Mouse (Mus musculus): Measurements from ENCODE around the gene Tmem129.

Tmem129 gene

GRCm38 (mm10) chr5:33688278-33689220 is 30.3 kb upstream of the Tmem129 start:
- in situ Hi-C loops (cut with MboI; ENCODE audit: low sequenced_read_pairs): loop anchor here (5.0 kb wide), 1 partner anchor 54 kb away; no protein-coding TSS in a partner anchor

GRCm38 (mm10) chr5:33687142-33687541 is 28.9 kb upstream of the Tmem129 start:
- in situ Hi-C loops (cut with MboI; ENCODE audit: low sequenced_read_pairs): loop anchor here (5.0 kb wide), 1 partner anchor 55 kb away; no protein-coding TSS in a partner anchor

- in situ Hi-C loops (cut with MboI; ENCODE audit: low sequenced_read_pairs): loop anchor here (5.0 kb wide), 1 partner anchor 57 kb away; no protein-coding TSS in a partner anchor
Observed at GRCm38 (mm10) chr5:33684932-33685331, 26.7 kb upstream of the Tmem129 start.

DNA sequence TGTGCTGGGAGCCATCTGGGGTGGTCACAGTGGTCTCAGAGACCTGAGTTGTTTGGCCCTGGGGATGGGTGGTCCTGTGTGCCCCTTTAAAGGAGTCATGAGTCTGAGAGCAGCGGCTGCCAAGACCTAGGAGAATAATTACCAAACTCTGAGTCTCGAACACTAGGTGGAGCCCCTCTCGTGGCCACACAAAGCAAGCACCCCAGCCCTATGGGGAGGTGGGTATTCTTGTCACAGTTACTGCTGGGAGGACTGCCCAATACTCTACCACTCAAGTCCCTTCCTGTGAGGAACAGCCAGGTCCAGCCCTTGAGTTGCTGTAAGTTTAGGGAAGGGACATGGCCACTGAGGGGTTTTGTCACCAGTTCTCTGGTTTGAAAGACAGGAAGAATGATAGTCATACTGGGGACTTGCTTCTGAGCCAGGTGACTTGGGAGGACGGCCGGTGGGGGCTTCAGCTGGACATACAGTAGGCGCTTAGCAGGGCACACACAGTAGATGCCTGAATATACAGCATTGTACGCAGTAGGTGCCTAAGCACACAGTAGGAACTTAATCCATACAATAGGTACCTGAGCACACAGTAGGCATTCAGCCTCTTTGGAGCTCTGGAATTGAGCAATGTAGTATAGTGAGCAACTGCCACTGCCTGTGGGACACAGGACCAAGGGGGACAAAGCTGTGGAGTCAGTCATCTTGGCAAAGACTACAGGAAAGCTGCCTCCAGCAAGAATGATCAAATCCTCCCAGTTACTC is 25.9 kb upstream of the Tmem129 start:
- in situ Hi-C loops (cut with MboI; ENCODE audit: low sequenced_read_pairs): no loop called here

DNA sequence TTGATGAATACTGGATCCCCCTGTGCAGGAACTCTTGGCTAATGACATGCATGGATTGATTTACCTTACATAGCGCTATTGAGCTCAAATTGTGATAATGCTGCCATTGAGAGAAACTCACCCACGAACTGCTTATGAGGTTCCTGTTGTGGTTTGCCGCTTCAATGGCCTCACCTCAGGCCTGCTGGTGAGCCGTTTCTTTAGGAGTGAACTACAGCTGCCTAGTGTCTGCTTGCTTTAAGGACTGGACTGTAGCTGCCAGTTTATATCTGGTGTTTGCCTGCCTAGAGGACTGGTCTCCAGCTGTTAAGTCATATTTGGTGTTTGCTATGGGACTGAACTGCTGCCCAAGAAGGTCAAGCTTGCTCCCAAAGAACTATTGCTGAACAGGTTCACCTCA is 24.7 kb upstream of the Tmem129 start:
- in situ Hi-C loops (cut with MboI; ENCODE audit: low sequenced_read_pairs): no loop called here

GRCm38 (mm10) chr5:33681611-33682388 is 23.6 kb upstream of the Tmem129 start:
- in situ Hi-C loops (cut with MboI; ENCODE audit: low sequenced_read_pairs): no loop called here

DNA sequence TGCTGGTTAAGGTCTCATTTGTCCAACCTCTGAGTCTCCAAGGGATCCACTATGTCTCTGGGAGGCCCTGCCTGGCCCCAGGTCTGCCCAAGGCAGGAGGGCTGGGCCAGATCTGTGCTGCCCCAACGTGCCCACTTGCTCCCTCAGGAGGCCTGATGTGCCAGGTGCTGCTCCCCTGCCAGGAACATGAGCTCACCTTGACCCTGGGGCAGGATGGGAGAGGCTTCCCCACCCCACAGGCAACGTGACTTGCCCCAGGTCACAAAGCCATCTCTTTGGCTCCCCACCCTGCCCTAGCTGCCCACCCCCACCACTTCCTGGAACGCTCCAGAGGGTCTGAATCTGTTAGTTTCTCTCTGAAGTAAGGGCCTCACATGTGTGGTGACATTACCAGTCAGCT is 22.8 kb upstream of the Tmem129 start:
- in situ Hi-C loops (cut with MboI; ENCODE audit: low sequenced_read_pairs): no loop called here

DNA sequence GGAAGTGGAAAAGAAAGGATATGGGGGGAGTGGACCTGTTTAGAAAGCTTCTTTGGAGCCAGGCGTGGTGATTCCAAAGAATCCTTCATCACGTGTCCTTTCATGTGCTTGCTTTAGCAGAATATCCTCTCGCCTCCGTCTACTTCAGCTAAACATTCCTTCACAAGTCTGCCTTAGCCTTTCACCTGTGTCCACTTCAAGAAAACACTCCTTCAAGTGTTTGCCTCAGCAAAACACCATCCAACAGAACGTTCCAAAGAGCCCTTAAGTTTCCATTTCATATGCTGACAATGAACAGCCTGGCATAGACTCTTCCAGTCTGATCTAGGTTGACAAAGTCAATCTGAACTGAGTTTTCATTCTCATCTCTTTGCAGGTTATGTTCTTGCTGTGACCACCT is 20.0 kb upstream of the Tmem129 start:
- in situ Hi-C loops (cut with MboI; ENCODE audit: low sequenced_read_pairs): no loop called here

DNA sequence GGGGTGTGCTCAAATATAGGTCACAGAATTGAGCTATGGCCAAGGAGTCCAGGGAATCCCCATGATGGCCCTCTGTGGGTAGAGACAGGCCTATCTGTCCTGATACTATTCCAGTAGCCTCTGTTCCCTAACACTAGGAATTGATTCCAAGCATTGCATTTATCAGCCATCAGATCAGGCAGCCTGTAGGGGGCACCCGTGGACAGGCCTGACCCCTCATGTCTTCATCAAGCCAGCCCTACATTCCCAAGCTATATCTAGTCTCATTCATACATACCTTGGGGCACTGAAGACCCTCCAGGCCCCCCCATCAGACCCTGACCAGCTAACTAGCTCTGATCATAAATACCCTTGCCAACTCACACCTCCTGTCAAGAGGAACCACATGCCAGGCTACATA is 17.7 kb upstream of the Tmem129 start:
- in situ Hi-C loops (cut with MboI; ENCODE audit: low sequenced_read_pairs): no loop called here

DNA sequence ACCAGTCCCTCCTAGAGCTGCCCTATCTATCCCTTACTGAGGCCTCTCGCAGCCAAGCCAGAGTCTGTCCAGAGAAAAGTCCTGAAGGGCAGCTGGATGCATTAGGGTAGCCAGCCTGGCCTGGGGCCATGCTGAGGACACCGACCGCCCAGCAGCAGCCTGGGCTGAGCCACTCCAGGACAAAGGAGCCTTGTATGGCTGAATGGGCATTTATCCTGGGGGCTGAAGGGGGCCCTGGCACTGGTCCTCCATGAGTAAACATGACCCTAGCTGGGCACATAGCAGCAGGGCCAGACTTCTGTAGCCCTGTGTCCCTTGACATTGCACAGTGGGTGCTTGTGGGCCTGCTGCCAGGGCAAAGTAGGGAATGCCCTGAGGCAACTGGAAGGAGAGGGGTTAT is 16.2 kb upstream of the Tmem129 start:
- in situ Hi-C loops (cut with MboI; ENCODE audit: low sequenced_read_pairs): no loop called here

GRCm38 (mm10) chr5:33671659-33672058 is 13.4 kb upstream of the Tmem129 start:
- in situ Hi-C loops (cut with MboI; ENCODE audit: low sequenced_read_pairs): no loop called here

DNA sequence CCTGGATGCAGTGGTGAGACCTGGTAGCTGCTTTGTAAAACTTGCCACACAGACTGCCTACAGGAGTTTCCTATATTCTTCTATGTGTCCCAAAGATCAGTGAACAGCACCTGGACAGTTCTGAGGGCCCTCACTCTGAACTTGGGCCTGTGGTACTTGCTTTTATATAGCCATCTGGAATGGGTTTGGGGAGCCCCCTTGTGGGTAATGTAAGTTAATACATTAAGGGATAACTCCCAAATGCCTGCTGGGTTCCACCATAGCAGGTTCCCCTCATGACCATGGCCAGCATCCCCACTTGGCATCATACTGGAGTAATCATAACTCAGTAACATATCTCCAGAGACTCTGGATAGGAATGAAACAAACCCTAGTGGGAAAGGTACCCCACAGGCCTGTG is 10.0 kb upstream of the Tmem129 start:
- in situ Hi-C loops (cut with MboI; ENCODE audit: low sequenced_read_pairs): no loop called here

DNA sequence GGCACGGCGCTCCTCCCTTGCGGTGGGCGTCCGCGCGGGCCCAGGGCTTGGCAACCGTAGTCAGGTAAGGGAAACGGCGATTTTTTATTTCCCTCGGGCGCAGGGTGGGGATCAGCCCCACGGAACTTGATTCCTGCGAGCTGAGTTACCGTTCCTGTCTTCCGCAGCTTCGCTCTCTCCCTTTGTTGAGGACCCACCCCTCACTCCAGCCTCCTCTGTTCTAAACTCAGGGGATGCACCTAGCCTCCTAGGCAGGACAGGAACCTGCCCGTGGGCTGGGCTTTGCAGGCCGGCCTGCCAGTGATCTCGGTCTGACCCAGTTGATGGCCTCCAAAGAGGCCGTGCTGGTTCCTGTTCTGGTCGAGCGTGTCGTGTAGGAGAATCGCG is 441 bp upstream of the Tmem129 start:
- in situ Hi-C loops (cut with MboI; ENCODE audit: low sequenced_read_pairs): no loop called here

DNA sequence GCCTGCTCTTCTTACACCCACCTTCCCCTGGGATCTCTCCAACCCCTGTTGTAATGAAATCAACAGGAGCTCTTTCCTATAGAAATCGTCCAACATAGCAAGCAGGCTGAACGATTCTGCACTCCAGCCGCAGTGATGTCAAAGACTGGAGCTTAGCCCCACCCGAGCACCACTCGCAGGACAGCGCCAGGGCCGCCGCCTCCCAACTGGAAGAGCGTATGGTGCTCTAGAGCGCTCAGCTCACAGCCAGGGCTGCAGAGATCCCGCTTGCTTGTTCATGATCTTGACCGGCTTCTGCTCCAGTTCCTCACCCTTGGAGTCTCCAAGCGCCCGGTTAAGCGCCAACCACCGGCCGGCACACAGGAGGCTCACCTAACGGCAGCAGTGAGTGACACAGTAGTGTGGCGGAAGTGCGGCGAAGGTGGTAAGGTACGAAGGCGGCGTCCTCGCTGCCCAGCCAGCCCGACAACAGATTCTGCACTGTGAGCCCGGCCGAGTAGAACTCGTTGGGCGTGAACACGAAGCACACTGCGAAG is 897 bp downstream of the Tmem129 start:
- in situ Hi-C loops (cut with MboI; ENCODE audit: low sequenced_read_pairs): no loop called here

- in situ Hi-C loops (cut with MboI; ENCODE audit: low sequenced_read_pairs): no loop called here
Observed at GRCm38 (mm10) chr5:33656739-33657138, 1.5 kb downstream of the Tmem129 start.

GRCm38 (mm10) chr5:33655251-33655840 is 2.9 kb downstream of the Tmem129 start:
- in situ Hi-C loops (cut with MboI; ENCODE audit: low sequenced_read_pairs): no loop called here

DNA sequence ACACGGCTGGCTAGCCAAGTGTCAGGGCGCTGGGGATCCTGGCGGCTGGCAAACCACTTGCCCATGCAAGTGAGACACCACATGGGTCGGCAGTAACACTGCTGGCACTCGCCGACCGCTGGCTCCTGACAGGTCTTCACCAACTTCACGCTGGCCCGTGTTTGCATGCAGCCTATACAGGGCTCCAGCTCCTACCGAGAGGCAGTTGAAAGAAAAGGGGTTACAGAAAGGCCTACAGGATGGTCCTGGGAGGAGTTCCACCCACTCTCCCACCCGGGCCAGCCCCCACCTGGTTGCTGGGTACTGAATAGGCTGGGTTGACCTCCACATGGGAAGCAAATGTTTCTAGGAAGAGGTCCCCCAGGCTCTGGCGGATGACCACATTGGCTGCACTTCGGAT is 3.8 kb downstream of the Tmem129 start:
- in situ Hi-C loops (cut with MboI; ENCODE audit: low sequenced_read_pairs): no loop called here

GRCm38 (mm10) chr5:33652783-33653173 is 5.4 kb downstream of the Tmem129 start:
- in situ Hi-C loops (cut with MboI; ENCODE audit: low sequenced_read_pairs): no loop called here

- in situ Hi-C loops (cut with MboI; ENCODE audit: low sequenced_read_pairs): no loop called here
Observed at GRCm38 (mm10) chr5:33651921-33652782, 6.1 kb downstream of the Tmem129 start, which contains the start of gene Slbp. Gene Slbp, minus strand, starts transcription at chr5:33652574.
